14 mouse cellular contexts compared by ENCODE assay signal in the genomic region with DNA sequence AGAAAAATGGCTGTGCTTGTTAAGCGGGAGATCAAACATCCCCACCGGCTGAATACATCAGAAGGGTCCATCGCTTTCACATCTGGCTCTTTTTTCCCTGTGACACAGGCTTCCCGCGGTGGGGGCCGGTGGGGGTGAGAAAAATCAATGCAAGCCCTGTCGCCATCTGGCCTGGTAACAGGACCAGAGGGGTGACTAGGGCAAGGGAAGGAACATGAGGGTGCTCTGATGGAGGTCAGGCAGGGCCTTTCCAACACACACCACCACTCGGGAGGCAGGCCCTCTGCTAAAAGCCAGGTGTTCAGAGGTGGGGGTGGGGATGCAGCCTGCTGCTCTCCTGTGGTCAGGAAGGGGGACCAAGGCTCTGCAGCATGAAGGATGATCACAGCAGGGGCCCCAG.
DNase-seq lines count a peak whose midpoint lies in the region; ATAC-seq lines count a peak whose summit lies in the region.
"Had no signal": no experiment of that assay in that cellular context is flagged by ENCODE, and none has a peak within 500 bp of the region (broad histone marks: within the 10 kb centered on the region; RNA-seq: fewer than 3 reads in every experiment).

No protein-coding gene starts in this region.

- no peaks in the 10 kb centered on the region for H3K9me3 ChIP-seq in embryonic facial prominence, embryonic 10.5 days
- H3K9me3 ChIP-seq in hindbrain, embryonic 12.5 days (replicated peaks), result no peaks in the 10 kb centered on the region
- no peaks in the 10 kb centered on the region for H3K9me3 ChIP-seq in midbrain, embryonic 13.5 days
- H3K9me3 ChIP-seq: kidney, embryonic 15.5 days; liver, embryonic 13.5 days had no signal

- H3K27ac ChIP-seq in embryonic facial prominence, embryonic 10.5 days (replicated peaks), result peak overlapping the region; percentile 86
- H3K27ac ChIP-seq in hindbrain, embryonic 12.5 days, result peak overlapping the region; percentile 82
- peak overlapping the region; percentile 91 for H3K27ac ChIP-seq in midbrain, embryonic 13.5 days
- H3K27ac ChIP-seq: gastrocnemius, adult 2 months; liver, embryonic 13.5 days had no signal

- WGBS in embryonic facial prominence, embryonic 10.5 days, result 5% methylated on average over 8 of the region's 8 CpGs
- WGBS in hindbrain, embryonic 12.5 days, result 8% methylated on average over 8 of the region's 8 CpGs
- 5% methylated on average over 8 of the region's 8 CpGs for WGBS in midbrain, embryonic 13.5 days

- peak; percentile 94 for DNase-seq in A20 (ENCODE audit: low read depth, low spot score)
- peak; percentile 58 for DNase-seq in embryonic facial prominence, embryonic 10.5 days (ENCODE audit: low spot score)
- DNase-seq in yolk sac, embryonic 10.5 days (ENCODE audit: low spot score), result no peak
- no peak for DNase-seq in layer of hippocampus, adult 9-11 months
- no peak for DNase-seq in cerebellum, postnatal 36 days
- DNase-seq: gastrocnemius, adult 2 months; layer of hippocampus, postnatal 36 days; liver, embryonic 13.5 days; lung, postnatal 4 days; spleen, adult 18-20 months had no signal

- no peak for ATAC-seq in hindbrain, embryonic 12.5 days (ENCODE audit: low FRiP score)
- ATAC-seq in midbrain, embryonic 13.5 days, result peak; percentile 57
- no peak for ATAC-seq in erythroblast, adult 5-6 weeks (replicated peaks; ENCODE audit: low FRiP score, poor library complexity, severe bottlenecking)

- H3K4me1 ChIP-seq in embryonic facial prominence, embryonic 10.5 days, result peaks cover 56% of the 10 kb centered on the region
- peaks cover 33% of the 10 kb centered on the region for H3K4me1 ChIP-seq in hindbrain, embryonic 12.5 days
- peaks cover 53% of the 10 kb centered on the region for H3K4me1 ChIP-seq in midbrain, embryonic 13.5 days (replicated peaks)
- H3K4me1 ChIP-seq: liver, embryonic 13.5 days had no signal

- H3K9ac ChIP-seq in hindbrain, embryonic 12.5 days, result 0 out of 2 replicates have a peak overlapping the region, but pooled peaks have one; percentile 28
- H3K9ac ChIP-seq in midbrain, embryonic 13.5 days (replicated peaks), result no peak overlapping the region
- H3K9ac ChIP-seq: kidney, embryonic 15.5 days; liver, embryonic 13.5 days had no signal

- H3K4me2 ChIP-seq in hindbrain, embryonic 12.5 days (replicated peaks), result no peak overlapping the region
- H3K4me2 ChIP-seq in midbrain, embryonic 13.5 days (replicated peaks), result no peak overlapping the region
- H3K4me2 ChIP-seq: kidney, embryonic 15.5 days; liver, embryonic 13.5 days had no signal

- peaks cover 15% of the 10 kb centered on the region for H3K27me3 ChIP-seq in embryonic facial prominence, embryonic 10.5 days (replicated peaks; ENCODE audit: low read depth, poor library complexity, severe bottlenecking)
- no peaks in the 10 kb centered on the region; the same call in 1 of the 2 replicates for H3K27me3 ChIP-seq in hindbrain, embryonic 12.5 days
- 0 out of 2 replicates have a peak, but pooled peaks cover 4% of the 10 kb centered on the region for H3K27me3 ChIP-seq in midbrain, embryonic 13.5 days
- H3K27me3 ChIP-seq: kidney, embryonic 15.5 days had no signal

- no peaks in the 10 kb centered on the region for H3K36me3 ChIP-seq in embryonic facial prominence, embryonic 10.5 days (replicated peaks)
- no peaks in the 10 kb centered on the region for H3K36me3 ChIP-seq in hindbrain, embryonic 12.5 days
- H3K36me3 ChIP-seq in midbrain, embryonic 13.5 days, result no peaks in the 10 kb centered on the region
- H3K36me3 ChIP-seq: kidney, embryonic 15.5 days; liver, embryonic 13.5 days had no signal

- no peak overlapping the region for H3K4me3 ChIP-seq in embryonic facial prominence, embryonic 10.5 days
- no peak overlapping the region for H3K4me3 ChIP-seq in hindbrain, embryonic 12.5 days
- no peak overlapping the region for H3K4me3 ChIP-seq in midbrain, embryonic 13.5 days (replicated peaks)
- H3K4me3 ChIP-seq: gastrocnemius, adult 2 months; kidney, embryonic 15.5 days; liver, embryonic 13.5 days had no signal

Comparison
In these comparisons a context has a peak if more than half of its experiments do, and no peak if none do; other contexts are left out.
1. DNase-seq: peak in A20 (single experiment) and embryonic facial prominence, embryonic 10.5 days (single experiment); none in yolk sac, embryonic 10.5 days (single experiment), layer of hippocampus, adult 9-11 months (single experiment) and cerebellum, postnatal 36 days (0 of 2).
2. Peak in every context shown above with its lines, with median percentiles within 50 percentile points of each other: H3K27ac ChIP-seq.